Mouse (Mus musculus) heart, adult 2 months (tissue): ENCODE measurements around the gene Il12a. TPM values are rescaled to one million over a fixed set of nuclear protein-coding genes. Genes with fewer than 3 reads are reported as not detected.

Experiments
- DNase-seq, 2 experiments: peaks; one replicate each; pipeline ENCODE4 v3.0.0; 2021
- H3K27ac ChIP-seq: fragments of 200-600 bp; 2 replicates; pipeline ENCODE4 v1.8.1; 2022
- H3K27me3 ChIP-seq: fragments of 200-500 bp; 2 replicates; pipeline ENCODE4 v1.6.1; 2012; ENCODE audit warnings: mild to moderate bottlenecking, low read length, inconsistent platforms, mixed read lengths; ENCODE audit not compliant: control insufficient read depth, insufficient read depth
- H3K36me3 ChIP-seq: fragments of 200-500 bp; 2 replicates; pipeline ENCODE4 v1.6.1; 2012; ENCODE audit warnings: low read length, inconsistent platforms; ENCODE audit not compliant: control insufficient read depth, insufficient read depth
- H3K4me1 ChIP-seq: fragments of 200-500 bp; 2 replicates; pipeline ENCODE4 v1.6.1; 2011; ENCODE audit warnings: low read length; ENCODE audit not compliant: control insufficient read depth, insufficient read depth
- H3K4me3 ChIP-seq: fragments of 200-600 bp; 2 replicates; pipeline ENCODE4 v1.8.1; 2022
- H3K79me2 ChIP-seq: fragments of 200-500 bp; replicated peaks from 2 replicates; pipeline ENCODE4 v1.6.1; 2012; ENCODE audit warnings: mild to moderate bottlenecking, inconsistent platforms, low read length, moderate library complexity, mixed read lengths; ENCODE audit not compliant: control insufficient read depth, insufficient read depth
- H3K9ac ChIP-seq: fragments of 200-500 bp; 2 replicates; pipeline ENCODE4 v1.6.1; 2012; ENCODE audit warnings: low read depth, mild to moderate bottlenecking, control low read depth, inconsistent platforms, low read length, mixed read lengths
- CTCF ChIP-seq: fragments of 200-600 bp; IDR thresholded peaks from 2 replicates; pipeline ENCODE4 v1.8.1; 2022; ENCODE audit warnings: antibody characterized with exemption, mild to moderate bottlenecking, moderate library complexity
- EP300 ChIP-seq: fragments of 200-500 bp; IDR thresholded peaks from 2 replicates; pipeline ENCODE4 v1.6.1; 2011; ENCODE audit warnings: low read depth, low read length, control low read depth; ENCODE audit not compliant: insufficient read depth
- POLR2A ChIP-seq: fragments of 200-500 bp; IDR thresholded peaks from 2 replicates; pipeline ENCODE4 v1.6.1; 2011; ENCODE audit warnings: mild to moderate bottlenecking, low read depth, low read length, control low read depth; ENCODE audit not compliant: insufficient read depth
- WGBS: fragments of 180-500 bp; shearing (Covaris S2); methylation state at CpG from one replicate; pipeline ENCODE4 v1.1.7; 2018; 5-methylcytosine and 5-hydroxymethylcytosine counted together
- intact Hi-C: fragments of 180-260 bp; cut with DNase I; formaldehyde crosslinking; loops from one replicate; pipeline ENCODE4 v1.15.1; 2025
- polyA plus RNA-seq: library from polyadenylated mRNA; depleted of rRNA; stranded (reverse); fragments of >200 nt; gene quantifications from 2 replicates; pipeline ENCODE4 v1.2.3, GENCODE M21; 2012
- total RNA-seq, 2 experiments: library from RNA; stranded (reverse); gene quantifications; 2 replicates each; pipeline ENCODE4 v1.2.3; 2021

Il12a gene
- total and polyA plus RNA-seq, 3 experiments: 0.23 to 0.84 TPM; not detected in 1

GRCm38 (mm10) chr3:68656607-68657352 is 33.7 kb upstream of the Il12a start:
- no peaks in the 10 kb centered on the region for H3K36me3 ChIP-seq
- intact Hi-C loops: no loop called here
- H3K79me2 ChIP-seq: no peaks in the 10 kb centered on the region
- no peak overlapping the region for H3K4me3 ChIP-seq
- no peak overlapping the region for H3K27ac ChIP-seq
- no peaks in the 10 kb centered on the region for H3K27me3 ChIP-seq
- TF ChIP-seq EP300: no peak
- TF ChIP-seq CTCF: no peak
- no peak for TF ChIP-seq POLR2A
- 77% methylated on average over 4 of the region's 4 CpGs for WGBS
- no peaks in the 10 kb centered on the region for H3K4me1 ChIP-seq
- no peak for DNase-seq
- H3K9ac ChIP-seq: no peak overlapping the region

GRCm38 (mm10) chr3:68657589-68658245 is 32.7 kb upstream of the Il12a start:
- H3K9ac ChIP-seq: no peak overlapping the region
- no peaks in the 10 kb centered on the region for H3K36me3 ChIP-seq
- no peak overlapping the region for H3K4me3 ChIP-seq
- no peaks in the 10 kb centered on the region for H3K79me2 ChIP-seq
- TF ChIP-seq EP300 (no peak), CTCF (no peak), POLR2A (no peak)
- no peak overlapping the region for H3K27ac ChIP-seq
- no peak for DNase-seq
- 14% methylated on average over 9 of the region's 9 CpGs for WGBS
- H3K4me1 ChIP-seq: no peaks in the 10 kb centered on the region
- no peaks in the 10 kb centered on the region for H3K27me3 ChIP-seq
- intact Hi-C loops: no loop called here

GRCm38 (mm10) chr3:68659996-68660395 is 30.4 kb upstream of the Il12a start:
- H3K4me3 ChIP-seq: no peak overlapping the region
- no peak for DNase-seq
- H3K27ac ChIP-seq: no peak overlapping the region
- H3K79me2 ChIP-seq: no peaks in the 10 kb centered on the region
- intact Hi-C loops: no loop called here
- no peaks in the 10 kb centered on the region for H3K36me3 ChIP-seq
- H3K4me1 ChIP-seq: no peaks in the 10 kb centered on the region
- no peak overlapping the region for H3K9ac ChIP-seq
- 96% methylated on average over 6 of the region's 6 CpGs for WGBS
- H3K27me3 ChIP-seq: no peaks in the 10 kb centered on the region
- TF ChIP-seq POLR2A (no peak), EP300 (no peak), CTCF (no peak)

GRCm38 (mm10) chr3:68660538-68660937 is 29.9 kb upstream of the Il12a start:
- H3K79me2 ChIP-seq: no peaks in the 10 kb centered on the region
- no peak overlapping the region for H3K9ac ChIP-seq
- H3K27me3 ChIP-seq: no peaks in the 10 kb centered on the region
- WGBS: 55% methylated on average over 4 of the region's 4 CpGs
- intact Hi-C loops: no loop called here
- DNase-seq: no peak
- H3K4me3 ChIP-seq: no peak overlapping the region
- TF ChIP-seq EP300: no peak
- no peak for TF ChIP-seq POLR2A
- no peak for TF ChIP-seq CTCF
- no peak overlapping the region for H3K27ac ChIP-seq
- no peaks in the 10 kb centered on the region for H3K36me3 ChIP-seq
- no peaks in the 10 kb centered on the region for H3K4me1 ChIP-seq

- no peaks in the 10 kb centered on the region for H3K27me3 ChIP-seq
- H3K27ac ChIP-seq: no peak overlapping the region
- DNase-seq: no peak
- intact Hi-C loops: no loop called here
- no peaks in the 10 kb centered on the region for H3K79me2 ChIP-seq
- H3K4me1 ChIP-seq: no peaks in the 10 kb centered on the region
- TF ChIP-seq POLR2A (no peak), CTCF (no peak), EP300 (no peak)
- 45% methylated on average over 5 of the region's 5 CpGs for WGBS
- H3K4me3 ChIP-seq: no peak overlapping the region
- no peak overlapping the region for H3K9ac ChIP-seq
- no peaks in the 10 kb centered on the region for H3K36me3 ChIP-seq
Measured at GRCm38 (mm10) chr3:68662386-68662785, 28.1 kb upstream of the Il12a start.

GRCm38 (mm10) chr3:68664337-68664736 is 26.1 kb upstream of the Il12a start:
- Histone ChIP-seq H3K4me3 (no peak overlapping the region), H3K27me3 (no peaks in the 10 kb centered on the region), H3K79me2 (no peaks in the 10 kb centered on the region), H3K27ac (no peak overlapping the region), H3K9ac (no peak overlapping the region), H3K36me3 (no peaks in the 10 kb centered on the region), H3K4me1 (no peaks in the 10 kb centered on the region)
- 91% methylated on average over 6 of the region's 6 CpGs for WGBS
- no peak for TF ChIP-seq EP300
- no peak for TF ChIP-seq CTCF
- no peak for TF ChIP-seq POLR2A
- intact Hi-C loops: no loop called here
- DNase-seq: no peak
